Comparison of ENCODE assay signal across 9 mouse cellular contexts in genomic region chr17:49182485-49182884, GRCm38 (mm10).
DNase-seq lines count a peak whose midpoint lies in the region; ATAC-seq and TF ChIP-seq lines count a peak whose summit lies in the region.
"Had no signal": no experiment of that assay in that cellular context is flagged by ENCODE, and none has a peak within 500 bp of the region (broad histone marks: within the 10 kb centered on the region; RNA-seq: fewer than 3 reads in every experiment).

No protein-coding gene starts in this region.

- H3K79me2 ChIP-seq in liver, adult 2 months (ENCODE audit: control insufficient read depth, insufficient read depth, low read length), result no peaks in the 10 kb centered on the region

- WGBS in liver, adult 2 months, result 6% methylated on average over 4 of the region's 4 CpGs
- 9% methylated on average over 4 of the region's 4 CpGs for WGBS in liver, embryonic 12.5 days (ENCODE audit: insufficient replicate concordance)
- 12% methylated on average over 4 of the region's 4 CpGs for WGBS in intestine, embryonic 14.5 days

- no peak overlapping the region for H3K9ac ChIP-seq in liver, adult 2 months (ENCODE audit: low read depth, low read length)
- H3K9ac ChIP-seq in liver, embryonic 12.5 days, result no peak overlapping the region
- H3K9ac ChIP-seq in intestine, embryonic 14.5 days (ENCODE audit: low read length), result no peak overlapping the region
- H3K9ac ChIP-seq: lung, embryonic 15.5 days had no signal

- no peaks in the 10 kb centered on the region for H3K4me1 ChIP-seq in liver, adult 2 months (ENCODE audit: control insufficient read depth, insufficient read depth, low read length)
- H3K4me1 ChIP-seq in liver, embryonic 12.5 days, result no peaks in the 10 kb centered on the region
- no peaks in the 10 kb centered on the region for H3K4me1 ChIP-seq in intestine, embryonic 14.5 days (replicated peaks; ENCODE audit: control insufficient read depth, insufficient read depth, low read length)
- H3K4me1 ChIP-seq: lung, embryonic 15.5 days had no signal

- H3K4me2 ChIP-seq in liver, embryonic 12.5 days, result no peak overlapping the region
- H3K4me2 ChIP-seq in intestine, embryonic 14.5 days (ENCODE audit: low read length), result no peak overlapping the region
- H3K4me2 ChIP-seq: lung, embryonic 15.5 days had no signal

- no peaks in the 10 kb centered on the region; the same call in 1 of the 2 replicates for H3K27me3 ChIP-seq in liver, adult 2 months (ENCODE audit: control insufficient read depth, insufficient read depth, low read length)
- H3K27me3 ChIP-seq in liver, embryonic 12.5 days (replicated peaks), result peaks cover 5% of the 10 kb centered on the region; the same call in 1 of the 2 replicates
- H3K27me3 ChIP-seq in intestine, embryonic 14.5 days (replicated peaks; ENCODE audit: control insufficient read depth, insufficient read depth, low read length), result no peaks in the 10 kb centered on the region
- H3K27me3 ChIP-seq: lung, embryonic 15.5 days had no signal

- H3K4me3 ChIP-seq in liver, adult 2 months (ENCODE audit: insufficient read depth, low read depth, low read length), result no peak overlapping the region
- H3K4me3 ChIP-seq in liver, embryonic 12.5 days, result no peak overlapping the region
- H3K4me3 ChIP-seq in intestine, embryonic 14.5 days (ENCODE audit: low read depth, low read length), result no peak overlapping the region
- H3K4me3 ChIP-seq: lung, embryonic 15.5 days had no signal

- TF ChIP-seq CTCF in liver, adult 2 months (IDR thresholded peaks at IDR 0.05; ENCODE audit: low read depth, low read length), result peak; percentile 88

- no peaks in the 10 kb centered on the region for H3K36me3 ChIP-seq in liver, adult 2 months (ENCODE audit: control insufficient read depth, insufficient read depth, low read length)
- H3K36me3 ChIP-seq in liver, embryonic 12.5 days, result no peaks in the 10 kb centered on the region
- no peaks in the 10 kb centered on the region for H3K36me3 ChIP-seq in intestine, embryonic 14.5 days (ENCODE audit: control insufficient read depth, insufficient read depth, low read length)
- H3K36me3 ChIP-seq: lung, embryonic 15.5 days had no signal

- DNase-seq in cerebellum, adult 18-20 months, result peak; percentile 19 to 53
- peak; percentile 40 for DNase-seq in liver, adult 2 months (ENCODE audit: extremely low read depth, low read depth, low spot score)
- DNase-seq in cerebellum, postnatal 10 days, result peak; percentile 67 to 73
- DNase-seq in intestine, embryonic 14.5 days (ENCODE audit: low spot score), result peak; percentile 77
- peak; percentile 23 for DNase-seq in lung, postnatal 10 days
- peak; percentile 60 for DNase-seq in thymus, postnatal 4 days

- ATAC-seq in cerebellum, adult (ENCODE audit: insufficient number of reproducible peaks, low FRiP score, low TSS enrichment), result no peak
- ATAC-seq in liver, embryonic 12.5 days, result no peak
- ATAC-seq in intestine, embryonic 14.5 days (replicated peaks; ENCODE audit: low FRiP score, low TSS enrichment, low read depth), result no peak

- no peaks in the 10 kb centered on the region for H3K9me3 ChIP-seq in liver, embryonic 12.5 days (replicated peaks)
- no peaks in the 10 kb centered on the region for H3K9me3 ChIP-seq in intestine, embryonic 14.5 days (ENCODE audit: control insufficient read depth, low read length)
- H3K9me3 ChIP-seq: lung, embryonic 15.5 days had no signal

- TF ChIP-seq POLR2A in liver, adult 2 months (IDR thresholded peaks at IDR 0.05; ENCODE audit: extremely low read depth, insufficient read depth, low read length), result no peak

- no peak overlapping the region for H3K27ac ChIP-seq in liver, adult 2 months (replicated peaks; ENCODE audit: insufficient read depth, low read depth, low read length)
- no peak overlapping the region for H3K27ac ChIP-seq in liver, embryonic 12.5 days
- no peak overlapping the region for H3K27ac ChIP-seq in intestine, embryonic 14.5 days (ENCODE audit: low read depth)
- H3K27ac ChIP-seq: lung, embryonic 15.5 days had no signal

Comparison
In these comparisons a context has a peak if more than half of its experiments do, and no peak if none do; other contexts are left out.
1. DNase-seq: peak in every context shown above with its lines; median percentile 77 in intestine, embryonic 14.5 days; 70 in cerebellum, postnatal 10 days; 60 in thymus, postnatal 4 days; 40 in liver, adult 2 months; 36 in cerebellum, adult 18-20 months; 23 in lung, postnatal 10 days.